Mouse (Mus musculus): ENCODE measurements around the gene Larp6.

DNA sequence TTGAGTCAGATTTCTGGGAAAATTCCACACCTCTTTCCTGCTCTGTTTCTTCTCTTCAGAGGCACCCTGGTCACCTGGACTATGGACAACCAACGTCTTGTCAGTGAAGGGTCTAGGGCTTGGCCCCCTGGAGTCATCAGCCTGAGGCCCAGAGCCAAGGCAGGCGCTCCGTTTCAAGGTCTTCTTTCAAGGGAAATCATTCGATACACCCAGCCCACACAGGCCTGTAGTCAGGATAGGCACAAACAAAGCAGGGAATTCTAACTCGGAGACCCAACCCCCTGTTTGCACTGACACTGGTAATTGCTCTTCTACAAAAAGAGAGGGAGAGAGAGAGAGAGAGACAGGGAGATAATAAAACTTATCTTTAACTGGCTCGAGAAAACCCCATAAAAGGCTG, 39.2 kb downstream of the Larp6 start:
- TF ChIP-seq CTCF (IDR thresholded peaks at IDR 0.05; ENCODE audit: low read depth) (no peak), EP300 (IDR thresholded peaks at IDR 0.05; ENCODE audit: low read depth) (no peak)

Data from heart, postnatal 0 days (tissue).